14 mouse cellular contexts compared by ENCODE assay signal in the genomic region with DNA sequence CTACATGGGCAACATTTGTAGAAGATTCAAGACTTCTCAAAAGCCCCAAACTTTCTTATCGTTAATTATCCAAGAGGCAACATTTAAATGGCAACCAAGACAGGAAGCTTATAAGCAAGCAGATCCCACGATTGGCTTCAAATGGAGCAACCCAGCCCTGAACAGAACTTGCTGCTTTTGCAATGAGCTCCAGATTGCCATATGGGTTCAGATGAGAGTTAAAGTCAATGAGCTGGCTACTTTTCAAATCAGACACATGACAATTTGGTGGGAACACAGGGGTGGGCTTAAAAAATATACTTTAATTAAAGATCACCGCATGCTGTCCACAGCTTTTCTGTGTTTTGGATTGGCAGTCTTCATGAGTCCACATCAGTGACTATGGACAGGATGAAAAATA.
"Had no signal": no experiment of that assay in that cellular context is flagged by ENCODE, and none has a peak within 500 bp of the region (broad histone marks: within the 10 kb centered on the region; RNA-seq: fewer than 3 reads in every experiment).

No protein-coding gene starts in this region.

- H3K4me2 ChIP-seq: limb, embryonic 15.5 days; liver, embryonic 12.5 days; lung, embryonic 14.5 days; midbrain, embryonic 11.5 days; stomach, embryonic 15.5 days had no signal

- H3K4me1 ChIP-seq: liver, embryonic 12.5 days had no signal

- H3K9ac ChIP-seq: limb, embryonic 15.5 days; liver, embryonic 12.5 days; lung, embryonic 14.5 days; stomach, embryonic 15.5 days had no signal

- H3K9me3 ChIP-seq: limb, embryonic 15.5 days; liver, embryonic 12.5 days; megakaryocyte, embryonic 14.5 days; stomach, embryonic 15.5 days had no signal

- H3K4me3 ChIP-seq: limb, embryonic 15.5 days; liver, embryonic 12.5 days; megakaryocyte, embryonic 14.5 days; stomach, embryonic 15.5 days had no signal

- DNase-seq: kidney, adult 8-10 months; kidney, postnatal 25 days; lung, embryonic 14.5 days; lung, postnatal 10 days; right cerebral cortex, postnatal 14 days; thymus, adult 2 months; thymus, postnatal 25 days had no signal

- ATAC-seq: liver, embryonic 12.5 days; midbrain, embryonic 16.5 days had no signal

- H3K27me3 ChIP-seq: limb, embryonic 15.5 days; liver, embryonic 12.5 days; stomach, embryonic 15.5 days had no signal

- H3K27ac ChIP-seq: limb, embryonic 15.5 days; liver, embryonic 12.5 days; macrophage; stomach, embryonic 15.5 days had no signal

- H3K36me3 ChIP-seq: limb, embryonic 15.5 days; liver, embryonic 12.5 days; stomach, embryonic 15.5 days had no signal
